Mouse (Mus musculus) neural tube, embryonic 11.5 days (tissue): ENCODE data around the gene Gcn1l1. TPM values are rescaled to one million over a fixed set of nuclear protein-coding genes. Genes with fewer than 3 reads are reported as not detected.

Experiments used
- ATAC-seq: fragments of 200-750 bp; cut with Nextera tagmentation; 2 replicates; pipeline ENCODE4 v1.8.0; 2017; ENCODE audit warnings: moderate number of reproducible peaks, mild to moderate bottlenecking, moderate TSS enrichment, moderate library complexity; ENCODE audit not compliant: insufficient read depth, low FRiP score, low TSS enrichment
- DNase-seq: peaks from one replicate; pipeline ENCODE4 v3.0.0-alpha.2; 2015; ENCODE audit warnings: low spot score
- H3K27ac ChIP-seq: fragments of 300-500 bp; sonication (generic); 2 replicates; pipeline ENCODE4 v1.5.1; 2014; ENCODE audit warnings: low read depth, mild to moderate bottlenecking, low read length
- H3K27me3 ChIP-seq: fragments of 300-500 bp; sonication (generic); 2 replicates; pipeline ENCODE4 v1.6.1; 2014; ENCODE audit warnings: mild to moderate bottlenecking, low read length, mixed read lengths; ENCODE audit not compliant: control insufficient read depth, insufficient read depth
- H3K36me3 ChIP-seq: fragments of 300-500 bp; sonication (generic); 2 replicates; pipeline ENCODE4 v1.6.1; 2014; ENCODE audit warnings: mild to moderate bottlenecking, low read length, moderate library complexity, mixed read lengths; ENCODE audit not compliant: control insufficient read depth, insufficient read depth
- H3K4me1 ChIP-seq: fragments of 300-500 bp; sonication (generic); 2 replicates; pipeline ENCODE4 v1.6.1; 2014; ENCODE audit warnings: low read length, mixed read lengths; ENCODE audit not compliant: control insufficient read depth, insufficient read depth
- H3K4me2 ChIP-seq: fragments of 300-500 bp; sonication (generic); 2 replicates; pipeline ENCODE4 v1.6.1; 2014; ENCODE audit warnings: low read depth, mild to moderate bottlenecking, moderate library complexity
- H3K4me3 ChIP-seq: fragments of 300-500 bp; sonication (generic); 2 replicates; pipeline ENCODE4 v1.5.1; 2014; ENCODE audit warnings: low read depth, low read length
- H3K9ac ChIP-seq: fragments of 300-500 bp; sonication (generic); 2 replicates; pipeline ENCODE4 v1.6.1; 2014; ENCODE audit warnings: mild to moderate bottlenecking, low read length
- H3K9me3 ChIP-seq: fragments of 300-500 bp; sonication (generic); 2 replicates; pipeline ENCODE4 v1.6.1; 2016; ENCODE audit warnings: low read length; ENCODE audit not compliant: control insufficient read depth
- WGBS: fragments of 180-500 bp; shearing (Covaris S2); extraction: QIAGEN DNeasy Blood & Tissue Kit; methylation state at CpG from one replicate; pipeline ENCODE4 v1.1.7; 2014; 5-methylcytosine and 5-hydroxymethylcytosine counted together
- polyA plus RNA-seq: library from polyadenylated mRNA; unstranded; fragments of >200 nt; fragmentation: Nextera tagmentation; extraction: Ambion mirVana; gene quantifications from 2 replicates; pipeline ENCODE4 v1.2.1, GENCODE M21; 2014

Gene Gcn1l1
- polyA plus RNA-seq, 1 experiment from 2014 or later, result 38.6 TPM

DNA sequence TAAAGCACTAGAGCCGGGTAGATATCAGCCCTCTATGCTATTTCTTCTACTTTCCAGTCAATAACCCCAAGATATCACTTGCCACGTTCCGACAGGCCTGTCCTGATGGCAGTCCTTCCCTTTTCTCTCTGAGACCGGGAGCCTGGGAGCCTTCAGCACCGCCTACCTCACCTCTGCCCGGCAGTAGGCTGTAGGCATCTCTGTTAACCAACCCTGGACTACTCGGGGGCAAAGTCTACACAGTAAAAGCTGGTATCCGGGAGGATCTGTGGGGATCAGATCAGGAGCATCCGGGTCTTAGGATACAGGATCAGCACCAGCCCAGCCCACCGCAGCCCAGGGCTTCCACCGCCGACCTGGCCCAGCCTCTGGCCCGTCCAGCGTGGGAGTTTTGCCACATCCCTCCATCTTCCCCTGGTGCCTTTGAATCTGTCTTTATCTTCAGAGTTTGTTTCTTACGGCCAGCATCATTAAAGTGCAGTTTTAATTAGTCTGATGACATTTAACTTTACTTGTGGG lies 42.0 kb upstream of the Gcn1l1 start:
- no peaks in the 10 kb centered on the region for H3K27me3 ChIP-seq
- ATAC-seq (no peak), DNase-seq (no peak)
- no peak overlapping the region for H3K4me2 ChIP-seq
- peaks cover 18% of the 10 kb centered on the region for H3K4me1 ChIP-seq
- no peak overlapping the region for H3K9ac ChIP-seq
- H3K9me3 ChIP-seq, result no peaks in the 10 kb centered on the region
- no peak overlapping the region for H3K4me3 ChIP-seq
- H3K36me3 ChIP-seq, result no peaks in the 10 kb centered on the region
- H3K27ac ChIP-seq, result no peak overlapping the region
- 72% methylated on average over 15 of the region's 15 CpGs for WGBS

DNA sequence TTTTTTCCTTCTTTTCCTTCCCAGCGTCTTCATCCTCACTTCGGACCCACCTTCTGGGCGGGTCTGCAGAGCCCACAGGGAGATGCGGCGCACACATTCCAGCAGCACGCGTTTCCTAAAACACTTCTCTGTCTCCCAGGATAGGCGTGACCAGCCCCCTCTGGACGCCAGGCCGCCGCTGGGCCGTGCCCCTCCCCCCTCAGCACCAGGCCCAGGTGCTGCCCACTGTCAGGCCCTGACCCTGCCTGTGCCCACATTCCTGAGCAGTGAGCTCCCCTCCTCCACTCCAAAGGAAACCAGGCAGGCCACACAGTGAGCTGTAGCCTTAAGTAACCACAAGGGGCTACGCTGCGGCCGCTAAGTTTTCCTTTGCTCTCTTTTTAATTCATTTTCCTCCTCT lies 41.1 kb upstream of the Gcn1l1 start:
- 5% methylated on average over 15 of the region's 15 CpGs for WGBS
- DNase-seq (no peak), ATAC-seq (no peak)
- Histone ChIP-seq H3K27me3 (no peaks in the 10 kb centered on the region), H3K27ac (0 out of 2 replicates have a peak overlapping the region, but pooled peaks have one; percentile 34), H3K9me3 (no peaks in the 10 kb centered on the region), H3K4me2 (peak overlapping the region; percentile 14; the same call in 1 of the 2 replicates), H3K4me1 (peaks cover 18% of the 10 kb centered on the region), H3K9ac (peak overlapping the region; percentile 10; the same call in 1 of the 2 replicates), H3K4me3 (0 out of 2 replicates have a peak overlapping the region, but pooled peaks have one; percentile 2), H3K36me3 (no peaks in the 10 kb centered on the region)

DNA sequence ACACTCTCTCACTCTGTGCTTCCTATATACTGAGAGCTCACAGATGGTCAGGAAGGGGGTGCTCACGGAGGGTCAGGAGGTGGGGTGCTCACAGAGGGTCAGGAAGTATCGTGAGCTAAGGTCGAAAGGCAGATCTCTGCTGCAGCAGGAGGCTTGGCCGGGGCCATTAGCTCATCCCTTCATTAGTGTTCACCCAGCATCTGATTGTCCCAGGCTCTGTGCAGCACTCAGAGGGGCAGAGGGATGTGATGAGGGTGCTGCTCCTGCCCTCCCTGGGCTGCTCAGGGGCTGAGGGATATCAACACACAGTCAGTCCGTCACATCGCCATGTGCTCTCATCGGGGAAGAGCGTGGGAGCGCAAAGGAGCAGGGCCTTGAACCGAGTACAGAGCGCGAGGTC lies 40.6 kb upstream of the Gcn1l1 start:
- Histone ChIP-seq H3K36me3 (no peaks in the 10 kb centered on the region), H3K27ac (0 out of 2 replicates have a peak overlapping the region, but pooled peaks have one; percentile 34), H3K9ac (no peak overlapping the region), H3K9me3 (no peaks in the 10 kb centered on the region), H3K4me3 (no peak overlapping the region), H3K4me2 (no peak overlapping the region), H3K27me3 (no peaks in the 10 kb centered on the region), H3K4me1 (peaks cover 19% of the 10 kb centered on the region)
- 41% methylated on average over 12 of the region's 12 CpGs for WGBS
- ATAC-seq (no peak), DNase-seq (no peak)

DNA sequence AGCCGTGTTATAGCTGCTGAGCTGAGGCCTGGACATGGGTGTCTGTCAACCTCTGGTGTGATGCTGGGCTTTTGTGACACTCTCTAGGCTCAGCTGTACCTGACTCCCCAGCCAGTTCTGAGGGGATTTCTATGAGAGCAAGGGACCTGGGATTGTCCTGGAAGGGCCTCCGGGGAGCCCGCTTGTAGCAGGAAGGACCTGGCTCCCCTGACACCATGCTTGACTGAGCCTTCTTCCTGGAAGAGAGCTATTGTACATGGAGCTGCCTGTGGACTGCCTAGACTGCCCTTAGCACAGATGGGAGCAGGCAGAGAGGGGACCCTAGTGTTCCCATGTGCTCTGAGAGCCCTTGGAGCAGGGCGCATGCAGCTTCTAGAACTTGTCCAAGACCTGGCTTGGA lies 39.6 kb upstream of the Gcn1l1 start:
- H3K4me1 ChIP-seq, result peaks cover 28% of the 10 kb centered on the region
- no peak overlapping the region for H3K9ac ChIP-seq
- no peak for ATAC-seq
- WGBS, result 95% methylated on average over 4 of the region's 4 CpGs
- no peak overlapping the region for H3K4me3 ChIP-seq
- H3K4me2 ChIP-seq, result no peak overlapping the region
- H3K27me3 ChIP-seq, result no peaks in the 10 kb centered on the region
- no peaks in the 10 kb centered on the region for H3K9me3 ChIP-seq
- H3K36me3 ChIP-seq, result no peaks in the 10 kb centered on the region
- no peak overlapping the region for H3K27ac ChIP-seq
- no peak for DNase-seq

DNA sequence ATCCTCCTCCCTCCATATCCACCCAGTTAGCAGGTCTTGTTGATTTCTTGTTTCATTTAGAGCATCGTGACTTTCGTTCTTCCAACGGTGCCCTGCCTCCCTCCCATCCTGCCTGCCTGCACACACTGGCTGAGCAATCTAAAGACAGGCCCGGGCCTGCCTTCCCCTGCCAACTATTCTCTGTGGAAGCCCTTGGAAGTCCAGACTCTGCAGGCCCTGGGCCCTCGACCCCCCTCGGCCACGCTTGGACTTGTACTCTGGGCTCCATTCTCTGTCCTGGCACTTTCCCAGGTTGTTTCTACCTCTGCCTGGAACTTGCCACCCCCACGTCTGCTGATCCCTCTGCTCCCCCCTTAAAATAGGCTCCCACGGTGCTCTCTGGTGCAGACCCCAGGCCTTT lies 39.1 kb upstream of the Gcn1l1 start:
- H3K27ac ChIP-seq, result no peak overlapping the region
- H3K9me3 ChIP-seq, result no peaks in the 10 kb centered on the region
- WGBS, result 84% methylated on average over 9 of the region's 9 CpGs
- no peaks in the 10 kb centered on the region for H3K27me3 ChIP-seq
- no peak for ATAC-seq
- H3K36me3 ChIP-seq, result no peaks in the 10 kb centered on the region
- H3K9ac ChIP-seq, result no peak overlapping the region
- peaks cover 32% of the 10 kb centered on the region for H3K4me1 ChIP-seq
- DNase-seq, result no peak
- H3K4me2 ChIP-seq, result no peak overlapping the region
- no peak overlapping the region for H3K4me3 ChIP-seq

DNA sequence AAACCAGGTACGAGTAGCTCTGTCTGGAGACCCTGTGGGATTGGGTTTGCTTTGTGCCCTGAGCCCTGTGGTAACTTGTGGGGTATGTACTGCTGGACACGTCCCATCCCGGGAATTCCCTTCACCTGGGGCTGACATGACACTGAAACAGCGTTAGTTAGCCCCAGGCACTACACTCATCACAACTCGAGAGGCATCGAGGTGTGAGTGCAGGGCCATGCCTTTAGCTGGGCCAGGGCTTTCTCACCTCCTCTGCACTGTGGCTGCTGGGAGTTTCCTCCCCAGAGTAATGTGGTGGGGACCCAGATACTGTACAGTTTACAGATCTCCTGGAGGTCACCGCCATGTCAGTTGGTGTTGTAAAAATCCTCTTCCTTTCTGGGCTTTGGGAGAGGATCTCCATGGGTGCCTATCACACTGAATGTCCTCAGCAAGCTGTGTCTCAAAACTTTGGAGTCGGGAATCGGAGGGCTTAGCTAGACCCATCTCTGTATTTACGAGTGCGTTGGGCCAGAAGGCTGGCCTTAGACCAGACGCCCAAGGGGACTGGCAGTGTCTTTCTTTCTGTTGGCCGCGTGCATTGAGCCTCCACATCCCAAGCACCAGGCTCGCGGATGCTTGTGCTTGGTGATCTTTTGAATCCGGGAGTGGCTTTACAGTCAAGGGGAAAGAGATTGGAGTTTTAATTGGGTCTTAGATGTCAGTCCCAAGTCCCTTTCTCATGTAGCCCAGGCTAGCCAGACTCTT lies 38.4 kb upstream of the Gcn1l1 start:
- H3K9me3 ChIP-seq, result no peaks in the 10 kb centered on the region
- H3K9ac ChIP-seq, result no peak overlapping the region
- H3K4me2 ChIP-seq, result no peak overlapping the region
- 86% methylated on average over 17 of the region's 17 CpGs for WGBS
- no peaks in the 10 kb centered on the region for H3K27me3 ChIP-seq
- peaks cover 34% of the 10 kb centered on the region for H3K4me1 ChIP-seq
- H3K36me3 ChIP-seq, result no peaks in the 10 kb centered on the region
- no peak overlapping the region for H3K4me3 ChIP-seq
- ATAC-seq (no peak), DNase-seq (no peak)
- no peak overlapping the region for H3K27ac ChIP-seq

DNA sequence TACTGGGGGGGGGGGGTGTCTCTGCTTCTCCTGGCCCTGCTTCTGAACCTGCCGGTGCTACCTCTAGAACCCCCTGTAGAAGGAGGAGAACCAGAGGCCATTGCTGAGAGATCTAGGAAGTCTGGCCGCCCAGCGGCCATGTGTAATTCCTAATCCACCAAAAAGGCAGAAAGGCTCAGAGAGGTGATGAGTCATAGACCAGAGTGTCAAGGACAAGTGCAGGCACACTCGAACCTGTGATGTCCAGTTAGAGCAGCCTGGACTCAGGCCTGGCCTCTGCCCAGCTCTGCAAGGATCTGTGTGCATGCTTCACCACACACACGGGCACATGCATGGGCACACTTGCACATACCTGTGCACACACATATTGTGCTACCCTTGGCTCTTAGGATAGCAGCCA lies 36.9 kb upstream of the Gcn1l1 start:
- peaks cover 32% of the 10 kb centered on the region for H3K4me1 ChIP-seq
- WGBS, result 86% methylated on average over 5 of the region's 5 CpGs
- no peak for DNase-seq
- no peak overlapping the region for H3K27ac ChIP-seq
- no peak overlapping the region for H3K9ac ChIP-seq
- H3K9me3 ChIP-seq, result no peaks in the 10 kb centered on the region
- no peaks in the 10 kb centered on the region for H3K36me3 ChIP-seq
- no peaks in the 10 kb centered on the region for H3K27me3 ChIP-seq
- ATAC-seq, result no peak
- H3K4me2 ChIP-seq, result no peak overlapping the region
- H3K4me3 ChIP-seq, result no peak overlapping the region

DNA sequence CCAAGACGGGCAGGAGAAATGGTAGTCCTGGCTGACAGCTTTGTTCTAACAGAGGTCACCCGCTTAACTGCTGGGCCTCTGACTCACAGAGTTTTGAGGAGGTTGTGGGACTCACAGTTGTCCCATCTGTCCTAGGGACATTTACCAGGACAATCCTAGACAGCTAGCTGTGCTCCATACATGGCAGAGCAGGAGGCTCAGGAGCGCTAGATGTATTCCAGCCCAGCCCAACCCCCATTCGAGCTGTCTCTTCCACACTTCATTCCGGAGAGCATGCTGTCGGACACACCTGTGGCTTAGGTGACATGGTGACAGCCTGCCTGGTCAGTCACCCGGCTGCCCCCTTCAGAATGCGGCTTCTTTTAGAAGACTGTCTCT lies 35.7 kb upstream of the Gcn1l1 start:
- no peak overlapping the region for H3K27ac ChIP-seq
- ATAC-seq (no peak), DNase-seq (no peak)
- no peaks in the 10 kb centered on the region for H3K9me3 ChIP-seq
- no peaks in the 10 kb centered on the region for H3K36me3 ChIP-seq
- H3K27me3 ChIP-seq, result no peaks in the 10 kb centered on the region
- peaks cover 25% of the 10 kb centered on the region for H3K4me1 ChIP-seq
- WGBS, result 67% methylated on average over 8 of the region's 8 CpGs
- no peak overlapping the region for H3K4me3 ChIP-seq
- H3K9ac ChIP-seq, result no peak overlapping the region
- no peak overlapping the region for H3K4me2 ChIP-seq
